Mouse (Mus musculus) midbrain, embryonic 12.5 days (tissue): Measurements from ENCODE around the gene Shmt2. TPM values are rescaled to one million over a fixed set of nuclear protein-coding genes. Genes with fewer than 3 reads are reported as not detected.
A peak's percentile ranks its signal among the peaks of the same experiment; 100 is the strongest.

Source experiments
- ATAC-seq: fragments of 200-750 bp; cut with Nextera tagmentation; 2 replicates; pipeline ENCODE4 v1.8.0; 2017; ENCODE audit warnings: low read depth, moderate TSS enrichment, moderate library complexity; ENCODE audit not compliant: low FRiP score
- H3K27ac ChIP-seq: fragments of 300-500 bp; sonication (generic); replicated peaks from 2 replicates; pipeline ENCODE4 v1.5.1; 2016; ENCODE audit warnings: mild to moderate bottlenecking
- H3K27me3 ChIP-seq: fragments of 300-500 bp; sonication (generic); 2 replicates; pipeline ENCODE4 v1.6.1; 2016; ENCODE audit warnings: mild to moderate bottlenecking
- H3K36me3 ChIP-seq: fragments of 300-500 bp; sonication (generic); 2 replicates; pipeline ENCODE4 v1.6.1; 2016
- H3K4me1 ChIP-seq: fragments of 300-500 bp; sonication (generic); 2 replicates; pipeline ENCODE4 v1.6.1; 2016
- H3K4me2 ChIP-seq: fragments of 300-500 bp; sonication (generic); replicated peaks from 2 replicates; pipeline ENCODE4 v1.6.1; 2016; ENCODE audit warnings: mild to moderate bottlenecking, moderate library complexity
- H3K4me3 ChIP-seq: fragments of 300-500 bp; sonication (generic); 2 replicates; pipeline ENCODE4 v1.5.1; 2016; ENCODE audit warnings: mild to moderate bottlenecking
- H3K9ac ChIP-seq: fragments of 300-500 bp; sonication (generic); replicated peaks from 2 replicates; pipeline ENCODE4 v1.6.1; 2016; ENCODE audit warnings: mild to moderate bottlenecking, moderate library complexity
- H3K9me3 ChIP-seq: fragments of 300-500 bp; sonication (generic); 2 replicates; pipeline ENCODE4 v1.6.1; 2016; ENCODE audit warnings: mild to moderate bottlenecking
- WGBS: fragments of 180-500 bp; shearing (Covaris S2); methylation state at CpG from one replicate; pipeline ENCODE4 v1.1.7; 2016; 5-methylcytosine and 5-hydroxymethylcytosine counted together
- polyA plus RNA-seq: library from polyadenylated mRNA; unstranded; fragments of >200 nt; fragmentation: Nextera tagmentation; extraction: Ambion mirVana; gene quantifications from 2 replicates; pipeline ENCODE4 v1.2.1, GENCODE M21; 2016

Gene Shmt2
- polyA plus RNA-seq, 1 experiment from 2014 or later: 77.8 TPM

DNA sequence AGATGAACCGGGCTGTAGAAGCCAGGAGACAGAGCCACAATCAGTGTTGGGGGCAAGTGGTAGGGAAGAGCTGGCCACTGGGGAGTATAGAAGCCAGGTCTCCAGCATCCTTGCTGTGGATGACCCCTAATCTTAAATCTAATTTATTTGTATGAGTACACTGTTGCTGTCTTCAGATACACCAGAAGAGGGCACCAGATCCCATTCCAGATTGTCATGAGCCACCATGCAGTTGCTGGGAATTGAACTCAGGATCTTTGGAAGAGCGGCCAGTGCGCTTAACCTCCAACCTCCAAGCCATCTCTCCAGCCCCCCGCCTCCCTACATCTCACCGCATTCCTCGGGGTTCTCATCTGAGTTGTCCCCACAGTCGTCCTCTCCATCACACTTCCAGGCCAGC lies 24.3 kb upstream of the Shmt2 start:
- WGBS: 90% methylated on average over 7 of the region's 7 CpGs
- Histone ChIP-seq H3K36me3 (peaks cover 96% of the 10 kb centered on the region), H3K9me3 (no peaks in the 10 kb centered on the region), H3K4me3 (no peak overlapping the region), H3K27ac (no peak overlapping the region), H3K4me2 (no peak overlapping the region), H3K4me1 (peaks cover 3% of the 10 kb centered on the region; the same call in 1 of the 2 replicates), H3K27me3 (no peaks in the 10 kb centered on the region), H3K9ac (no peak overlapping the region)
- no peak for ATAC-seq

GRCm38 (mm10) chr10:127544375-127544774 lies 22.1 kb upstream of the Shmt2 start:
- WGBS: 95% methylated on average over 20 of the region's 20 CpGs
- 0 out of 2 replicates have a peak, but pooled peaks cover 7% of the 10 kb centered on the region for H3K27me3 ChIP-seq
- no peak overlapping the region for H3K4me3 ChIP-seq
- no peak overlapping the region for H3K27ac ChIP-seq
- no peak overlapping the region for H3K4me2 ChIP-seq
- no peak overlapping the region for H3K9ac ChIP-seq
- ATAC-seq: no peak
- H3K9me3 ChIP-seq: no peaks in the 10 kb centered on the region
- H3K4me1 ChIP-seq: peaks cover 3% of the 10 kb centered on the region; the same call in 1 of the 2 replicates
- H3K36me3 ChIP-seq: peaks cover 96% of the 10 kb centered on the region

DNA sequence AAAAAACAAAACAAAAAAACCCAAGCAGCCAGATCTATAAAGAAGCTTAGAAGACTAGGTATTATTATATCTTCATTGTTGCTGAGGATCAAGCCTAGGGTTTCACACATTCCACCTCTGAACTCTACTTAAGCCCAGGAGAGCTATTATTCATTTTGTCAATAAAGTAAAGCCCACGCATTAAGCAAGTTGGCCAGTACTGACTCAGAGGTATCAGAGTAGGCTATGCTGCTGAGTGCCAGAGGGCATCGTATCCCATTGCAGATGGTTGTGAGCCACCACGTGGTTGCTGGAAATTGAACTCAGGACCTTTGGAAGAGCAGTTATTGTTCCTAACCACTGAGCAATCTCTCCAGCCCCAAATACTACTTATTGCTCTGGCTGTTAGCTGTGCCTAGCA lies 21.7 kb upstream of the Shmt2 start:
- WGBS: 85% methylated on average over 3 of the region's 3 CpGs
- no peaks in the 10 kb centered on the region for H3K9me3 ChIP-seq
- no peak overlapping the region for H3K4me2 ChIP-seq
- no peak overlapping the region for H3K27ac ChIP-seq
- ATAC-seq: no peak
- H3K27me3 ChIP-seq: 0 out of 2 replicates have a peak, but pooled peaks cover 8% of the 10 kb centered on the region
- H3K36me3 ChIP-seq: peaks cover 96% of the 10 kb centered on the region
- H3K4me1 ChIP-seq: peaks cover 3% of the 10 kb centered on the region; the same call in 1 of the 2 replicates
- H3K4me3 ChIP-seq: no peak overlapping the region
- no peak overlapping the region for H3K9ac ChIP-seq

DNA sequence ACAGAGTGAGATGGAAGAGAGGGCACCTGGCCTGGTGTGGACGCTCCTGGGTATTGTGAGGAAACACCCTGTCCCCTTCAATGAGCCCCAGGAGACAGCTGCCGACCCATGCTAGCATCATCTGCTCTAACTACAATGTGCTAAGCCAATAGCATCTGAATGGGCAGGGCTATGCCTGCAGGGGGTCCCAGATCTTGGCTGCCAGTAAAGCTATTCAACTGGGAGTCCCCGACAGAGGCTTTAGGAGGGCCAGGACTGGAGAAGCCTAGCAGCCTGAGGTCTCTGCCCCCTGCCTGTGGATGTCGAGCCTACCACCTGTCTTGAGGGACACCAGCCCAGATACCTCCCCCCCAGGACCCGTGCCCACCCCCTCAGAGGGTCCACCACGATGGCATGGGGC lies 20.5 kb upstream of the Shmt2 start:
- Histone ChIP-seq H3K36me3 (peaks cover 90% of the 10 kb centered on the region), H3K9ac (no peak overlapping the region), H3K4me2 (no peak overlapping the region), H3K27me3 (0 out of 2 replicates have a peak, but pooled peaks cover 8% of the 10 kb centered on the region), H3K4me1 (peaks cover 3% of the 10 kb centered on the region; the same call in 1 of the 2 replicates), H3K4me3 (no peak overlapping the region), H3K9me3 (no peaks in the 10 kb centered on the region), H3K27ac (peak overlapping the region; percentile 54)
- no peak for ATAC-seq
- 44% methylated on average over 6 of the region's 6 CpGs for WGBS

DNA sequence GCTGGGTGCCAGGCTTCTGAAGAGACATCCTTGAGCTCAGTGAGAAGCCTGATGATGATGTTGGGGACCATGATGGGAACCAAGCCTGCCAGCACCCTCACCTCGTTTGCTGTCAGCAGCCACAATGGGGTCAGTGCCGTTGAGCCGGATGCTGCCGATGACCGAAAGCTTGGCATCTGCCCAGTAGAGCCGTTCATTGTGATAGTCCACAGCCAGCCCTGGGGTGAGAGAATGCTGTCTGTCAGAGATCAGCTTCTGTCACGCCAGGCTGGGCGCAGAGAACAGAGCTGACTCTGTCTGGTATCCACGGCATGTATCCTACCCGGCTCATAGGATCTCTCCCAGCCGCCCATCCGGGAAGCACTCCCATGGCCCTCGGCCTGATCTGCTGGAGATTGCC lies 19.8 kb upstream of the Shmt2 start:
- 64% methylated on average over 13 of the region's 13 CpGs for WGBS
- no peak overlapping the region for H3K9ac ChIP-seq
- H3K9me3 ChIP-seq: no peaks in the 10 kb centered on the region
- H3K36me3 ChIP-seq: peaks cover 84% of the 10 kb centered on the region
- H3K4me3 ChIP-seq: no peak overlapping the region
- H3K4me1 ChIP-seq: peaks cover 4% of the 10 kb centered on the region; the same call in 1 of the 2 replicates
- ATAC-seq: no peak
- no peak overlapping the region for H3K4me2 ChIP-seq
- 0 out of 2 replicates have a peak, but pooled peaks cover 8% of the 10 kb centered on the region for H3K27me3 ChIP-seq
- peak overlapping the region; percentile 54; the same call in 1 of the 2 replicates for H3K27ac ChIP-seq

DNA sequence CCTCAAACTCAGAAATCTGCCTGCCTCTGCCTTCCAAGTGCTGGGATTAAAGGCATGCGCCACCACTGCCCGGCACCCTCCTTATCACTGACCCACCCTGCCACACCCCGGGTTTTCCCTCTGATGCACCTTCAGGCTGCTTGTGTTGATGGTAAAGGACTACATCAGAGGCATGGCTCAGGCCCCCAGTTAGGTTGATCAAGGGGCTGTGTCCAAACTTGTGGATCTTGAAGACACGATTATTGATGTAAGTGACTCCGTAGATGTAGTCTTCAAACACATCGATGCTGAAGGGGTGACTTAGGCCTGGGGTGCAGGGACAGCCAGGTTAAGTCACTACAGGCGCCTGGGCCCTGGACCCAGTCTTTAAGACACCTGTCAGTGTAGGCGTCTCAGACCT lies 19.3 kb upstream of the Shmt2 start:
- WGBS: 94% methylated on average over 8 of the region's 8 CpGs
- Histone ChIP-seq H3K9ac (no peak overlapping the region), H3K36me3 (peaks cover 78% of the 10 kb centered on the region), H3K9me3 (no peaks in the 10 kb centered on the region), H3K4me2 (no peak overlapping the region), H3K4me1 (peaks cover 10% of the 10 kb centered on the region), H3K27me3 (peaks cover 10% of the 10 kb centered on the region), H3K4me3 (no peak overlapping the region), H3K27ac (no peak overlapping the region; the same call in 1 of the 2 replicates)
- no peak for ATAC-seq

- H3K27ac ChIP-seq: peak overlapping the region; percentile 39
- 24% methylated on average over 7 of the region's 7 CpGs for WGBS
Measured at GRCm38 (mm10) chr10:127537854-127538583, 15.8 kb upstream of the Shmt2 start.

DNA sequence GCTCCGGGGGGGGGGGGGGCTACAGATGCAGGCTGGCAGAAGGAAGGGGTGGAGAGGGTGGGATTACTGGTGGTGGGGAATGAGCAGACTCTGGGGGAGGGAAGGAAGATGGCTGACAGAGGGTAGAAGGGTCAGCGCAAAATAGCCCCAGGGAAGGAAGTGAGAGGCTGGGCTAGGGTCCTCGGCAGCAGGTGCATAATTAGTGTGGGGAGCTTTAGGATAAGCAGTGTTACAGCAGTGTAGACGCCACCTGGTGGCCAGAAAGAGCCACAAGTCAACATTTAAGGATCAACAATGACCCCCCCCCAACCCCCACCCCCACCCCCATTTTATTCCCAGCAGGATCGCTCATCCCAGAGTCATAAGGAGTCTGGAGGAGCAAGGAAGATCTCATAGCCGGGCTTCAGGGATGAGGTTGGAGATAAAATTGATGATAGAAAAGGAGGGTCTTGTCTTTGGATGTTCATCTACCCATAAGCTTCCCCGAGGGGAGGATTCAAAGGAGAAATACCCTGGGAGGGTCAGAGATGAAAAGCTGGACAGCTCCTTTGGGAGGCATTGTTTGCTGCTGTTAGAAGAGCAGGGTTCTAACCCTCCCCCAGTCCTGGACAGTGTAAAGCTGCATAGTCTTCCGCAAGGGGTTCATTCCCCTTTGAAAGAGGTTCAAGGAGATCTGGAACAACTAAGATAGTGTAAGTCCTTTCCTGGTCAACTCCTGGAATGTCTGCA lies 14.5 kb upstream of the Shmt2 start:
- 11% methylated on average over 8 of the region's 8 CpGs for WGBS
- Histone ChIP-seq H3K27ac (peak overlapping the region; percentile 71), H3K9me3 (no peaks in the 10 kb centered on the region), H3K4me3 (no peak overlapping the region), H3K9ac (no peak overlapping the region), H3K36me3 (peaks cover 35% of the 10 kb centered on the region), H3K4me1 (peaks cover 46% of the 10 kb centered on the region), H3K4me2 (peak overlapping the region; percentile 21; the same call in 1 of the 2 replicates), H3K27me3 (peaks cover 58% of the 10 kb centered on the region)
- ATAC-seq: peak; percentile 65

More at GRCm38 (mm10) chr10:127537854-127538583, 15.8 kb upstream of the Shmt2 start:
- H3K27me3 ChIP-seq: peaks cover 45% of the 10 kb centered on the region
- no peaks in the 10 kb centered on the region for H3K9me3 ChIP-seq
- no peak overlapping the region for H3K4me2 ChIP-seq
- H3K9ac ChIP-seq: no peak overlapping the region
- H3K36me3 ChIP-seq: peaks cover 47% of the 10 kb centered on the region
- peaks cover 42% of the 10 kb centered on the region for H3K4me1 ChIP-seq
- ATAC-seq: peak; percentile 35; the same call in 1 of the 2 replicates
- H3K4me3 ChIP-seq: no peak overlapping the region

- peak overlapping the region; percentile 68; the same call in 1 of the 2 replicates for H3K9ac ChIP-seq
- peaks cover 17% of the 10 kb centered on the region for H3K36me3 ChIP-seq
- peak overlapping the region; percentile 71 for H3K27ac ChIP-seq
- peak overlapping the region; percentile 52 for H3K4me3 ChIP-seq
- no peak for ATAC-seq
- H3K27me3 ChIP-seq: peaks cover 75% of the 10 kb centered on the region
- peak overlapping the region; percentile 69 for H3K4me2 ChIP-seq
- H3K4me1 ChIP-seq: peaks cover 61% of the 10 kb centered on the region
- under 1% methylated on average over 28 of the region's 30 CpGs for WGBS
- H3K9me3 ChIP-seq: no peaks in the 10 kb centered on the region
Measured at GRCm38 (mm10) chr10:127534929-127535384, 12.7 kb upstream of the Shmt2 start.

DNA sequence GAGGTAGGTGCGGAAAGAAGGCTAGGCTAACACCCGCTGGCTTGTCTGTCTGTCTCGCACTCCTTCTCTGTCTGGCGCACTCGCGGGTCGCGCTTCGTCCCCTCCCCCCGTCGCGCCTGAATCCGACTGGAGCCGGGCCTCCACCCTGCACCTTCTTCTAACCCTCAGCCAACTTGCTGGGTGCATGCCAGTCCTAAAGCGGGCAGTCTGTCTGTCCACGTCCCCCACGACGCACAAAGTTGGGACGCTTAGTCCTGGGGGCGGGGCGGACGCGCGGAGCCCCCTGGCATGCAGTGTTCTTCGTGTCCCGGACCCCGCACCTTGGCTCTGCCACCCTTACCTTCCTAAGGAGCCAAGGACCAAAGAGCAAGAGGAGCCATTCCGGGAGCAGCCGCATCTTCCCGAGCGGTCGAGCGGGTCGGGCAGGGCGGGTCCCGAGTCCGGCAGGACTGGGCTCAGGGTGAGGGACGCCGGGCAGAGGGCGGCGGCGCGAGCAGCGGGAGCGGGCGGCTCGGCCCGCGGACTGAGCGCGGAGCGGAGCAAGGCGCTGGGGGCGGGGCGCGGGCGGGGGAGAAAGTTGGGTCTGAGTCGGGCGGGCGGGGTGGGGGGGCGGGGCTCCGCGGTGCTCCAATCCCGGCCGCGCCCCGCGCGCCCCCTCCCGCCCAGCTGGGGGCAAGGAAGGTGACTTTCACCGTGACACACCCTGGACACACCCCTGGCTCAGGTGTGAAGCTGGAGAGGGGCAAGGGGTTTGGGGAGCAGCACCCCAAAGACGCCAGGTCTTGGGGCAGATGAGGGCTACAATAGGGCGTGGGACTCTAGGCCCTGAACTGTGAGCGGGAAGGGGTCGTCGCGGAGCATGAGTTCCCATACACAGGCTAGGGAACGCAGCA lies 12.0 kb upstream of the Shmt2 start, which contains the start of gene Nxph4:
TSS of gene Nxph4 (minus strand) at position 524 of the 893 bp plus-strand sequence.
- ATAC-seq: no peak
- H3K9ac ChIP-seq: peak within 1 kb of the TSS; percentile 68
- WGBS: under 1% methylated on average over 64 of the region's 78 CpGs
- peak within 1 kb of the TSS; percentile 71 for H3K27ac ChIP-seq
- H3K4me2 ChIP-seq: peak within 1 kb of the TSS; percentile 69
- peaks cover 75% of the 10 kb centered on the region for H3K27me3 ChIP-seq
- H3K9me3 ChIP-seq: no peaks in the 10 kb centered on the region
- peak within 1 kb of the TSS; percentile 52 for H3K4me3 ChIP-seq
- peaks cover 68% of the 10 kb centered on the region for H3K4me1 ChIP-seq
- H3K36me3 ChIP-seq: peaks cover 10% of the 10 kb centered on the region

DNA sequence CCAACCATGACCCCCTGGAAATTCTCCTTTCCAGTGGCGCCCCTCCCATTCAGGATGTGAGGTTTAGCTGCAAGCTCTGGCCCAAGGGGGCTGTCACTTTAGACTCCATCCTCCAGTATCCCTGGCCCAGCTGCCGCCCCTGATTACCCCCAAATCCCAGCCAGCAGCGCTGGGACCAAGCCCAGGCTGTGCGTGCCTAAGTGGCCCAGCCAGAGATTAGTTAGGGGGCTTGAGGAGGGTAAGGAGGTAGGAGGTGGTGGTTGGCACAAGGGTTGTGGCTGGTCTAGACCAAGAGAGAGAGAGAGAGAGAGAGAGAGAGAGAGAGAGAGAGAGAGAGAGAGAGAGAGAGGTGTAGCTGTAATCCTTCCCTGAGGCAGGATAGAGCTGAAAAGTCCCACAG lies 9.3 kb upstream of the Shmt2 start:
- 0 out of 2 replicates have a peak overlapping the region, but pooled peaks have one; percentile 1 for H3K9ac ChIP-seq
- peaks cover 100% of the 10 kb centered on the region for H3K27me3 ChIP-seq
- no peaks in the 10 kb centered on the region for H3K36me3 ChIP-seq
- peak overlapping the region; percentile 69 for H3K27ac ChIP-seq
- peak overlapping the region; percentile 52 for H3K4me3 ChIP-seq
- WGBS: 0% methylated on average over 4 of the region's 4 CpGs
- no peaks in the 10 kb centered on the region for H3K9me3 ChIP-seq
- peaks cover 87% of the 10 kb centered on the region for H3K4me1 ChIP-seq
- peak overlapping the region; percentile 69 for H3K4me2 ChIP-seq
- ATAC-seq: 0 out of 2 replicates have a peak, but pooled peaks have one; percentile 9
